Mouse (Mus musculus) embryo, embryonic 11.5 days (tissue): ENCODE measurements at regions not wholly inside any gene's neighbourhood (a gene's known extent, or its start where the extent isn't known, plus 50 kb on each side); places are given as distances from the start of the nearest gene placed in this dataset.

ENCODE experiments used
- DNase-seq: peaks from one replicate; pipeline ENCODE4 v3.0.0-alpha.2; 2012; ENCODE audit warnings: low read depth, low spot score

- DNase-seq, result no peak
Observed at GRCm38 (mm10) chr7:145105831-145106493, 102.0 kb downstream of the 1810010D01Rik start.

- no peak for DNase-seq
Observed at GRCm38 (mm10) chr7:145102692-145103091, 105.2 kb downstream of the 1810010D01Rik start.

- no peak for DNase-seq
Observed at GRCm38 (mm10) chr7:145102216-145102615, 105.7 kb downstream of the 1810010D01Rik start.

- no peak for DNase-seq
Observed at GRCm38 (mm10) chr7:145098335-145098734, 109.6 kb downstream of the 1810010D01Rik start.

GRCm38 (mm10) chr7:145094134-145094526, 113.8 kb downstream of the 1810010D01Rik start:
- no peak for DNase-seq

- no peak for DNase-seq
Observed at GRCm38 (mm10) chr7:145093417-145094133, 114.3 kb downstream of the 1810010D01Rik start.

GRCm38 (mm10) chr7:145092392-145093176, 115.3 kb downstream of the 1810010D01Rik start:
- DNase-seq, result no peak

GRCm38 (mm10) chr7:145090849-145091248, 117.1 kb downstream of the 1810010D01Rik start:
- no peak for DNase-seq

- no peak for DNase-seq
Observed at GRCm38 (mm10) chr7:145089315-145089721, 118.6 kb downstream of the 1810010D01Rik start.

- DNase-seq, result no peak
Observed at GRCm38 (mm10) chr7:145088655-145089054, 119.3 kb downstream of the 1810010D01Rik start.

GRCm38 (mm10) chr7:145087790-145088189, 120.1 kb downstream of the 1810010D01Rik start:
- DNase-seq, result no peak

GRCm38 (mm10) chr7:145082917-145083752, 124.8 kb downstream of the 1810010D01Rik start:
- no peak for DNase-seq

GRCm38 (mm10) chr7:145071996-145072790, 132.5 kb upstream of the Ccnd1 start:
- no peak for DNase-seq

GRCm38 (mm10) chr7:145071533-145071932, 131.8 kb upstream of the Ccnd1 start:
- DNase-seq, result no peak

- no peak for DNase-seq
Observed at GRCm38 (mm10) chr7:145067366-145067765, 127.6 kb upstream of the Ccnd1 start.

GRCm38 (mm10) chr7:145056320-145056719, 116.6 kb upstream of the Ccnd1 start:
- DNase-seq, result no peak

GRCm38 (mm10) chr7:145051616-145052015, 111.9 kb upstream of the Ccnd1 start:
- no peak for DNase-seq

- no peak for DNase-seq
Observed at GRCm38 (mm10) chr7:145050729-145051128, 111.0 kb upstream of the Ccnd1 start.

- DNase-seq, result no peak
Observed at GRCm38 (mm10) chr7:145048481-145048877, 108.8 kb upstream of the Ccnd1 start.

- no peak for DNase-seq
Observed at GRCm38 (mm10) chr7:145047771-145048480, 108.2 kb upstream of the Ccnd1 start.
